ENCODE assay signal across 28 mouse cellular contexts in genomic region chr9:60106106-60106505, GRCm38 (mm10).
DNase-seq lines count a peak whose midpoint lies in the region; ATAC-seq and TF ChIP-seq lines count a peak whose summit lies in the region.
"Had no signal": no experiment of that assay in that cellular context is flagged by ENCODE, and none has a peak within 500 bp of the region (broad histone marks: within the 10 kb centered on the region; RNA-seq: fewer than 3 reads in every experiment).

No protein-coding gene starts in this region.

- peak overlapping the region; percentile 3; the same call in 1 of the 2 replicates for H3K27ac ChIP-seq in gastrocnemius, adult 2 months
- peak overlapping the region; percentile 36; the same call in 1 of the 2 replicates for H3K27ac ChIP-seq in embryonic fibroblast, embryonic 13.5 days (ENCODE audit: insufficient read depth, low read length)
- no peak overlapping the region for H3K27ac ChIP-seq in hindbrain, embryonic 11.5 days (ENCODE audit: low read depth, low read length)
- H3K27ac ChIP-seq: forebrain, embryonic 12.5 days; forebrain, embryonic 15.5 days; heart, adult 2 months; heart, embryonic 15.5 days; hindbrain, embryonic 10.5 days; hindbrain, embryonic 14.5 days; hindbrain, postnatal 0 days had no signal

- no peak for DNase-seq in gastrocnemius, adult 2 months
- no peak for DNase-seq in gastrocnemius, postnatal 36 days
- DNase-seq in lung, postnatal 25 days (ENCODE audit: low spot score), result peak; percentile 8
- no peak for DNase-seq in lung, postnatal 10 days
- DNase-seq in Muller cell, postnatal 12 days (ENCODE audit: inconsistent ontology term), result peak; percentile 58
- no peak for DNase-seq in hindbrain, embryonic 11.5 days (ENCODE audit: low spot score)
- DNase-seq: adrenal gland, adult 2 months; adrenal gland, postnatal 14 days; B cell, adult 2 months; cerebellum, adult 11 months; cerebellum, adult 2 months; cerebellum, adult 9-11 months; cerebellum, postnatal 25 days; gastrocnemius, postnatal 25 days had no signal

- intact Hi-C loops in gastrocnemius, adult 2 months (cut with DNase I), result no loop called here
- intact Hi-C loops in gastrocnemius, postnatal 36 days (cut with DNase I), result no loop called here

- no peak for TF ChIP-seq CTCF in gastrocnemius, adult 2 months (IDR thresholded peaks at IDR 0.05)
- no peak for TF ChIP-seq CTCF in embryonic fibroblast, embryonic 13.5 days (IDR thresholded peaks at IDR 0.05; ENCODE audit: borderline replicate concordance, insufficient read depth, low read length)

- no peaks in the 10 kb centered on the region for H3K36me3 ChIP-seq in hindbrain, embryonic 11.5 days (ENCODE audit: control insufficient read depth, insufficient read depth, low read length)
- H3K36me3 ChIP-seq: forebrain, embryonic 12.5 days; forebrain, embryonic 15.5 days; G1E; heart, embryonic 12.5 days; heart, embryonic 15.5 days; hindbrain, embryonic 10.5 days had no signal

- H3K9me3 ChIP-seq in hindbrain, embryonic 11.5 days (ENCODE audit: control insufficient read depth, low read length), result no peaks in the 10 kb centered on the region
- H3K9me3 ChIP-seq: forebrain, embryonic 12.5 days; forebrain, embryonic 15.5 days; G1E; heart, embryonic 15.5 days; hindbrain, embryonic 10.5 days had no signal

- H3K4me1 ChIP-seq in embryonic fibroblast, embryonic 13.5 days (ENCODE audit: control insufficient read depth, insufficient read depth, low read length), result no peaks in the 10 kb centered on the region
- H3K4me1 ChIP-seq in hindbrain, embryonic 11.5 days (replicated peaks; ENCODE audit: control insufficient read depth, insufficient read depth, low read length), result no peaks in the 10 kb centered on the region
- H3K4me1 ChIP-seq: forebrain, embryonic 12.5 days; forebrain, embryonic 15.5 days; heart, embryonic 12.5 days; heart, embryonic 15.5 days had no signal

- H3K4me3 ChIP-seq in gastrocnemius, adult 2 months, result no peak overlapping the region
- no peak overlapping the region for H3K4me3 ChIP-seq in embryonic fibroblast, embryonic 13.5 days (ENCODE audit: insufficient read depth, low read length)
- H3K4me3 ChIP-seq in hindbrain, embryonic 11.5 days (ENCODE audit: low read depth, low read length), result no peak overlapping the region
- H3K4me3 ChIP-seq: erythroblast, embryonic 14.5 days; forebrain, embryonic 12.5 days; forebrain, embryonic 15.5 days; heart, adult 2 months; heart, embryonic 12.5 days; heart, embryonic 15.5 days; hindbrain, embryonic 10.5 days had no signal

- H3K4me2 ChIP-seq in hindbrain, embryonic 11.5 days (replicated peaks; ENCODE audit: low read depth, low read length), result no peak overlapping the region
- H3K4me2 ChIP-seq: forebrain, embryonic 12.5 days; forebrain, embryonic 15.5 days; heart, embryonic 12.5 days; heart, embryonic 15.5 days; hindbrain, embryonic 14.5 days had no signal

- 61% methylated on average over 1 of the region's 1 CpGs for WGBS in hindbrain, embryonic 11.5 days

- no peak for ATAC-seq in hindbrain, embryonic 11.5 days (ENCODE audit: low FRiP score)
- ATAC-seq: forebrain, embryonic 15.5 days; hindbrain, postnatal 0 days; inflammation-experienced regulatory T-cells, adult 6 months; intestine, embryonic 16.5 days had no signal

- no peaks in the 10 kb centered on the region for H3K27me3 ChIP-seq in hindbrain, embryonic 11.5 days (ENCODE audit: control insufficient read depth, insufficient read depth, low read length)
- H3K27me3 ChIP-seq: CH12.LX; forebrain, embryonic 12.5 days; forebrain, embryonic 15.5 days; heart, embryonic 12.5 days; heart, embryonic 15.5 days had no signal

- TF ChIP-seq POLR2A in embryonic fibroblast, embryonic 13.5 days (IDR thresholded peaks at IDR 0.05; ENCODE audit: low read depth, low read length), result no peak

- no peak overlapping the region for H3K9ac ChIP-seq in hindbrain, embryonic 11.5 days (ENCODE audit: low read depth, low read length)
- H3K9ac ChIP-seq: forebrain, embryonic 12.5 days; forebrain, embryonic 15.5 days; heart, embryonic 12.5 days; heart, embryonic 15.5 days; hindbrain, embryonic 14.5 days had no signal

Comparison
In these comparisons a context has a peak if more than half of its experiments do, and no peak if none do; other contexts are left out.
1. DNase-seq: peak in lung, postnatal 25 days (single experiment) and Muller cell, postnatal 12 days (single experiment); none in gastrocnemius, adult 2 months (single experiment), gastrocnemius, postnatal 36 days (0 of 2), lung, postnatal 10 days (single experiment) and hindbrain, embryonic 11.5 days (single experiment).